Mouse (Mus musculus) adrenal gland, adult 8-10 months (tissue): ENCODE measurements at regions not wholly inside any gene's neighbourhood (a gene's known extent, or its start where the extent isn't known, plus 50 kb on each side); places are given as distances from the start of the nearest gene placed in this dataset.
"Not testable (repeated sequence)": the region's sequence is repeated elsewhere in the genome, so short reads cannot be mapped to it uniquely, and the experiment has no call there.

Experiments used
- DNase-seq: peaks from one replicate; pipeline ENCODE4 v3.0.0; 2022

DNA sequence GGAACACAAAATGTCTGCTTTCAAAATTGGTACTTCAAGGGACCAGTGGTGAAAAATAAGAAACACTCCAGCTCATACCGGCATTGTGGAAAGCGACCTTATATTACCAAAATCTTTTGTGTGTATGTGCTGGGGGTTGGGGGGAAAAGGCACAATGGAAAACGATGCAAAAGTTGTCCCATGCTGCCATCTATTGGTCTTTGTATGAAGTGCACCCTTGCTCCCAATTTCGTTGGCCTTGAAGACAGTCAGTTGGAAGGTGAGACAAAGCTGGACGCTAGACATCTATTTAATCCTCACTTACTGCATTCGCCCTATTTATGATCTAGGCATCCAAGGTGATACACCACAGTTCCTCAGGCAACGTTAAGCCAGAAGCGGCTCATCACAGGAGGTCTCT lies 186.6 kb downstream of the BC048507 start:
- not testable (repeated sequence) for DNase-seq

DNA sequence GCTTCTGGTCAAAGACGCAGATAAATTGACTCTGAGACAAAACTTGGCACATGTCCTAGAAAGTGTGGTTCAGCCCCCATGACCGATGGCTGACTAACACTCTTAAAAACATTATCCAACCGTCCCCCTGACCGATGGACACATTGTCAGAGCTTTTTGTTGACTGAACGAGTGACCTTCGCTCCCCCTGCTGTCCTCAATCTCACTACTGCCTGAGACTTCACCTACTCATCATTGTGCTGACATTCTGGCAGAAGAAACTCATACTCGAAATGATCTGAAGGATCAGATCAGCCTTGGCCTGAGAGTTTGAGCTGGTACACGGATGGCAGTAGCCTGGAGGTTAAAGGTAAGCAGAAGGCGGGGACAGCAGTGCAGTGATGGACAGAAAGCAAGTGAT lies 230.2 kb downstream of the BC048507 start:
- DNase-seq, result peak; percentile 53

- peak; percentile 2 for DNase-seq
Observed at GRCm38 (mm10) chr13:68116786-68117185, 253.7 kb downstream of the BC048507 start.
